Mouse (Mus musculus) heart, embryonic 13.5 days (tissue): ENCODE measurements around the gene Prm1. TPM values are rescaled to one million over a fixed set of nuclear protein-coding genes. Genes with fewer than 3 reads are reported as not detected.
A peak's percentile ranks its signal among the peaks of the same experiment; 100 is the strongest.
"Not testable (repeated sequence)": the region's sequence is repeated elsewhere in the genome, so short reads cannot be mapped to it uniquely, and the experiment has no call there.

Experiments used
- ATAC-seq: fragments of 200-750 bp; cut with Nextera tagmentation; 2 replicates; pipeline ENCODE4 v1.8.0; 2017; ENCODE audit warnings: moderate TSS enrichment; ENCODE audit not compliant: insufficient number of reproducible peaks, low FRiP score, low TSS enrichment; ENCODE audit errors: extremely low read depth
- H3K27ac ChIP-seq: fragments of 300-500 bp; sonication (generic); replicated peaks from 2 replicates; pipeline ENCODE4 v1.5.1; 2015; ENCODE audit warnings: moderate library complexity, mild to moderate bottlenecking, inconsistent platforms
- H3K27me3 ChIP-seq: fragments of 300-500 bp; sonication (generic); replicated peaks from 2 replicates; pipeline ENCODE4 v1.6.1; 2015; ENCODE audit warnings: mild to moderate bottlenecking, inconsistent platforms
- H3K36me3 ChIP-seq: fragments of 300-500 bp; sonication (generic); 2 replicates; pipeline ENCODE4 v1.6.1; 2015; ENCODE audit warnings: mild to moderate bottlenecking, inconsistent platforms
- H3K4me1 ChIP-seq: fragments of 300-500 bp; sonication (generic); 2 replicates; pipeline ENCODE4 v1.6.1; 2015; ENCODE audit warnings: inconsistent platforms
- H3K4me2 ChIP-seq: fragments of 300-500 bp; sonication (generic); 2 replicates; pipeline ENCODE4 v1.6.1; 2015; ENCODE audit warnings: inconsistent platforms, mild to moderate bottlenecking, moderate library complexity
- H3K4me3 ChIP-seq: fragments of 300-500 bp; sonication (generic); 2 replicates; pipeline ENCODE4 v1.5.1; 2015; ENCODE audit warnings: moderate library complexity, mild to moderate bottlenecking, inconsistent platforms
- H3K9ac ChIP-seq: fragments of 300-500 bp; sonication (generic); 2 replicates; pipeline ENCODE4 v1.6.1; 2015; ENCODE audit warnings: inconsistent platforms, mild to moderate bottlenecking, moderate library complexity
- H3K9me3 ChIP-seq: fragments of 300-500 bp; sonication (generic); 2 replicates; pipeline ENCODE4 v1.6.1; 2016; ENCODE audit warnings: inconsistent platforms
- WGBS: fragments of 180-500 bp; shearing (Covaris S2); methylation state at CpG from one replicate; pipeline ENCODE4 v1.1.7; 2015; ENCODE audit warnings: mixed read lengths; 5-methylcytosine and 5-hydroxymethylcytosine counted together
- polyA plus RNA-seq: library from polyadenylated mRNA; unstranded; fragments of >200 nt; fragmentation: Nextera tagmentation; extraction: Ambion mirVana; gene quantifications from 2 replicates; pipeline ENCODE4 v1.2.1, GENCODE M21; 2015

Gene Prm1
- 0.36 TPM in 1 of 2 replicates, not detected in the other for polyA plus RNA-seq

DNA sequence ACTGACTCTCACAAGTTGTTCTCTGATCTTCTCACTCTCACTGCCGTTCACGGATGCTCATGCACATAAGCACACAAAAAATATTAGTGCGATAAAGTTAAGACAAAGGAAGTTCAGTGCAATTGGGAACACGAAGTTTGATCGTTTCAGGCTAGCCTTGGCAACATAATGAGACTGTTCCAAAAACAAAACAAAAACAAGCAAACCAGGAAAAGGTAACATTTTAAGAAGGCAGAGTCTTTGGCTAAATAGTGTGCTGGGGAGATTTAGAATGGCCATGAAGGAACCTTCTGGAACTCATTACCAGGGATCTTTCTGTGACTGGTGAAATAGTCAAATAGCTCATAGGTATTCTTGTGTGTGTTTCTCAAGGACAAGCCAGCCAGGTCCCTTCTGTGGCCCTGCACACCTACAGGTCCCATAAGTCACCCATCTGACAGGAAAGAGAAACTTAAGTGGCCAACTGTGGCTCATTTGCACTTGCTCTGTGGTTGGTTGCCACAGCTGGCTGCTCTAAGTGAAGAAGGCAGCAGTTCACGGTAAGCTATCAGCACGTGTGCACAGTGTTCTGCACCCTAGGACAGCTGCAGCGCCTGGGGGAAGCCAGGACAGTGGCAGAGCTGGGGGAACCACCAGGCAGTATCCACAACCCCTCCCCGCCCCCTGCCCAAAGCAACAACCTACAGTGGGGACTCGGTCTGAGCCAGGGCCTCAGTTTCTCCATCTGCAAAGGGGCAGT is at the start of gene Prm1:
Gene Prm1 (minus strand): TSS at position 51 of the 739 bp plus-strand sequence.
- 71% methylated on average over 10 of the region's 10 CpGs for WGBS
- peaks cover 2% of the 10 kb centered on the region for H3K4me1 ChIP-seq
- H3K9ac ChIP-seq, result no peak within 1 kb of the TSS
- H3K27me3 ChIP-seq, result peaks cover 7% of the 10 kb centered on the region
- no peak within 1 kb of the TSS for H3K4me2 ChIP-seq
- H3K9me3 ChIP-seq, result no peaks in the 10 kb centered on the region
- H3K4me3 ChIP-seq, result no peak within 1 kb of the TSS
- H3K27ac ChIP-seq, result no peak within 1 kb of the TSS
- ATAC-seq, result no peak
- H3K36me3 ChIP-seq, result no peaks in the 10 kb centered on the region

DNA sequence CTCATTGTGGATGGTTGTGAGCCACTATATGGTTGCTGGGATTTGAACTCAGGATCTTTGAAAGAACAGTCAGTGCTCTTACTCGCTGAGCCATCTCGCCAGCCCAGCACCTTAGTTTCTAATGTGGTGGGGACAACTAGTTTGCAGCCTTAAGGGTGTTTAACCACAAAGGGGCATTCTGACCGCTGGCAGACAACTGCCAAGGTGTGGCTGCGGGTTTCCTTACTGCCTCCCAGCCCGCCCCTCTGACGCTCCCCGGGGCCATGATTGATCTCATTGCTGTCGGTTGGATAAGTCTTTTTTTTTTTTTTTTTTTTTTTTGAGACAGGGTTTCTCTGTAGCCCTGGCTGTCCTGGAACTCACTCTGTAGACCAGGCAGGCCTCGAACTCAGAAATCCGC is 46.6 kb upstream of the Prm1 start:
- H3K36me3 ChIP-seq, H3K4me2 ChIP-seq, H3K27me3 ChIP-seq, H3K4me3 ChIP-seq, ATAC-seq, H3K9me3 ChIP-seq, H3K27ac ChIP-seq, H3K9ac ChIP-seq: not testable (repeated sequence)
- 93% methylated on average over 10 of the region's 10 CpGs for WGBS
- H3K4me1 ChIP-seq, result peaks cover 32% of the 10 kb centered on the region

DNA sequence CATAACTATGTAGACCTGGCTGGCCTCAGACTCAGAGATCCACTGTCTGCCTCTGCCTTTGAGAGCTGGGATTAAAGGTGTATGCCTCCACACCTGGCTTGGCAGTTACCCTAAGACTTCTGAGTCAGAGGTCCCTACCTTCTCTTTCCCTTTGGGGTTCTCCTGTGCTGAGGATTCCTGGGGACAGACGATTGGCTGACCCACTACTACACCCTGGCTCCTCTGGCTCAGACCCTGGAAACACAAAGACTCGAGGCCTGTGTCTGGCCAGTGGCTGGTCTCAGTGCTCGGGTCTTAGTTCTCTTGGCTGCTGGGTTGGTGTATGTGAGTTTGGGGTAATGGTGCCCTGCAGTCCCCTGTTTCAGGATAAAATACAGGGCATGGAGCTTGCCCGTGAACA is 45.3 kb upstream of the Prm1 start:
- WGBS, result 67% methylated on average over 4 of the region's 4 CpGs
- 0 out of 2 replicates have a peak, but pooled peaks cover 2% of the 10 kb centered on the region for H3K36me3 ChIP-seq
- H3K27me3 ChIP-seq, result no peaks in the 10 kb centered on the region
- H3K4me1 ChIP-seq, result peaks cover 35% of the 10 kb centered on the region
- 0 out of 2 replicates have a peak, but pooled peaks have one; percentile 13 for ATAC-seq
- no peak overlapping the region for H3K4me3 ChIP-seq
- H3K27ac ChIP-seq, result no peak overlapping the region
- no peaks in the 10 kb centered on the region for H3K9me3 ChIP-seq
- no peak overlapping the region for H3K4me2 ChIP-seq
- H3K9ac ChIP-seq, result no peak overlapping the region

DNA sequence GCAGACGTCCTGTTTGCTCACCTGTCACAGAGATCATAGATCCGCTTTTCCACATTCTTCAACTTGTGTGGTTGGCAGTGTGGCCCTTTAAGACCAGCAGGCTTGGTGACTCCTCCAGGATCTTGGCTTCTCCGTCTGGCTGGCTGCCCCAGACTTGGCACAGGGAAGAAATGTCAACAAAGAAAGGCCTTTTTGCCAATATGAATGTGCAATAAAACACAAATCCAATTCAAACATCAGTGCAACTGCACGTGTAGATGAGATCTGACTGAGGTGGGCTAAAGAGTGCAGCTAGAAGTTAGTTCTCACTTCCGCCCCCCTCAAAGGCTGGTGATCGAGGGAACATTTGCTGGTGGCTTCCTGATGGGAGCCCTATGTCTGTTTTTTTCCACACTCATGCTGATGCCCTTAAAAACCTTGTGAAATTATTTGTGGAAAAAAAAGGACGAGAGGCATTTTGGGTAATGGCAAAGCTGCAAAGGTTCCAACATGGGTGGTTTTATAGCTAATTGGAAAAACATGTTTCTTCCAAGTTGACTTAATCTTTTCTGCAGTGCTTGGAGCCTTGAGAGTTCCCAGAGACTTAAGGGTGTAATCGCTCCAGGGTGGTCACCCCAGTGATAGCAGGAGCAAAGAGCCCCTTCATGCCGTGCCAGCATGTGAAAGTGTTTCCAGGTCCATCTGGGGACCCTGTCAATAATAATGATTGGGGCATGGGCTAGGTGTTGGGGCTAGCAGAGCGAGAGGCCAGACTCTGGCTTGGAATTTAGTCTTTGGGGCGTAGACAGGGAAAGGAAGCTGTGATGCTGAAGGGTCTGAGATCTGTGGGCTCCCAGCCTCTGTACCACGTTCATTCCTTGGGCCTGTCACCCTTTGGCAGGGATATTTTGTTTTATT is 44.6 kb upstream of the Prm1 start:
- Histone ChIP-seq H3K4me3 (no peak overlapping the region), H3K9ac (no peak overlapping the region), H3K4me2 (no peak overlapping the region), H3K36me3 (0 out of 2 replicates have a peak, but pooled peaks cover 2% of the 10 kb centered on the region), H3K9me3 (no peaks in the 10 kb centered on the region), H3K27ac (0 out of 2 replicates have a peak overlapping the region, but pooled peaks have one; percentile 24), H3K27me3 (no peaks in the 10 kb centered on the region), H3K4me1 (peaks cover 36% of the 10 kb centered on the region)
- 52% methylated on average over 12 of the region's 12 CpGs for WGBS
- no peak for ATAC-seq

DNA sequence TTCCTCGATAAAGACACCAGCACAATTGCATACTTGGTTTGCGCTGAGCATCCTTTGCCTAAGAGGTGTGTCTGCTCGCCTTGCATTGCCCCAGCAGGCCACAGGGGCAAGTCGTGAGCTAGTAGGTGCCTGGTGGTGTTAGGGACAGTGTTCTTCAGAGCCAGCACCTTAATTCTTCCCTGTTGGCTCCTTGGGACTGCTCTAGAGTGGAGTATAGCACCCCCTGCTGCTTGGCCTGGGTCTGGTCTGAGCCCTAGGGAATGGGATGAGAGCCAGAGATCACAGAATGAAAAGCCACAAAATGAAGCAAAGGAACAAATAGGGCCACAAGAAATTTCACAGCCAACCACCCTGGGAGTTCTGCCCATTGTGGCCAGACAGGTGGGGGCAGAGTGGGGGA is 40.9 kb upstream of the Prm1 start:
- H3K27ac ChIP-seq, result no peak overlapping the region
- no peaks in the 10 kb centered on the region for H3K9me3 ChIP-seq
- H3K9ac ChIP-seq, result no peak overlapping the region
- H3K4me3 ChIP-seq, result no peak overlapping the region
- 50% methylated on average over 4 of the region's 4 CpGs for WGBS
- H3K4me2 ChIP-seq, result no peak overlapping the region
- H3K4me1 ChIP-seq, result peaks cover 60% of the 10 kb centered on the region
- ATAC-seq, result 0 out of 2 replicates have a peak, but pooled peaks have one; percentile 34
- H3K36me3 ChIP-seq, result no peaks in the 10 kb centered on the region
- no peaks in the 10 kb centered on the region for H3K27me3 ChIP-seq

DNA sequence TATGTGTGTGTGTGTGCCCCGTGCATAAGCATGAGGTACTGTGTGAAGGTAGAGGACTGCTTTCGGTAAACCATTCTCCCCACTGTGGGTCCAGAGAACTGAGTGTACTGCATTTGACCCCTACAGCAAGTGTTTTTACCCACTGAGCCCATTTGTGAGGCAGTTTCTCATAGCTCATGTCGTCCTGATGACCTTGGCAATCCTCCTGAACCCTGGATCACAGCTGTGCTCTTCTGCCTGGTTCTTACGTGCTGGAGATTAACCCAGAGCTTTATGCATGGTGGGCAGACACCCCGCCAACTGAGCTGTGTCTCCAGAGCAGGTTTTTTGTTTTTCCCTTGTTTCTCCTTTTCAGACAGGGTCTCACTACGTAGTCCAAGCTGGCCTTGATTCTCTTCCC is 40.3 kb upstream of the Prm1 start:
- Histone ChIP-seq H3K27ac (no peak overlapping the region), H3K4me3 (no peak overlapping the region), H3K4me2 (no peak overlapping the region), H3K4me1 (peaks cover 54% of the 10 kb centered on the region), H3K27me3 (no peaks in the 10 kb centered on the region), H3K9me3 (no peaks in the 10 kb centered on the region), H3K36me3 (peaks cover 4% of the 10 kb centered on the region; the same call in 1 of the 2 replicates), H3K9ac (no peak overlapping the region)
- 72% methylated on average over 6 of the region's 6 CpGs for WGBS
- ATAC-seq, result no peak

DNA sequence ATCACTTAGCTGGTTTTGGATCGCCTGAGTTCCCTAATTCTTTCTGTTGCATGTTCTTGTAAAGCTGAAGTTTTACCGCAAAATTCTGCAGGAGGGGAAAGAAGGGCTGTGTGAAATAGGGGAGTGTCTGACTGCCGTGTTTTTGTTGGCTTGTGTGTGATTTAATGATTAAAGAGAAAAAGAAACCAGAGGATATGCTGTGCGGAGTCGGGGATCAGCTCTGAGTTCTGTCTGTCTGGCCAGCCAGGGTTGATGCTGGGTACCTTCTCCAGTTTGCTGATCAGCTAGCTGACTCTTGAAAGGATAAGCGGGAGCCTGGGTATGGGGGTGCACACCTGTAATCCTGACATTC is 38.7 kb upstream of the Prm1 start:
- Histone ChIP-seq H3K27me3 (no peaks in the 10 kb centered on the region), H3K4me2 (peak overlapping the region; percentile 72), H3K4me3 (peak overlapping the region; percentile 45), H3K9ac (peak overlapping the region; percentile 68), H3K27ac (peak overlapping the region; percentile 87), H3K9me3 (no peaks in the 10 kb centered on the region), H3K4me1 (peaks cover 52% of the 10 kb centered on the region), H3K36me3 (peaks cover 6% of the 10 kb centered on the region; the same call in 1 of the 2 replicates)
- 39% methylated on average over 6 of the region's 6 CpGs for WGBS
- ATAC-seq, result no peak

DNA sequence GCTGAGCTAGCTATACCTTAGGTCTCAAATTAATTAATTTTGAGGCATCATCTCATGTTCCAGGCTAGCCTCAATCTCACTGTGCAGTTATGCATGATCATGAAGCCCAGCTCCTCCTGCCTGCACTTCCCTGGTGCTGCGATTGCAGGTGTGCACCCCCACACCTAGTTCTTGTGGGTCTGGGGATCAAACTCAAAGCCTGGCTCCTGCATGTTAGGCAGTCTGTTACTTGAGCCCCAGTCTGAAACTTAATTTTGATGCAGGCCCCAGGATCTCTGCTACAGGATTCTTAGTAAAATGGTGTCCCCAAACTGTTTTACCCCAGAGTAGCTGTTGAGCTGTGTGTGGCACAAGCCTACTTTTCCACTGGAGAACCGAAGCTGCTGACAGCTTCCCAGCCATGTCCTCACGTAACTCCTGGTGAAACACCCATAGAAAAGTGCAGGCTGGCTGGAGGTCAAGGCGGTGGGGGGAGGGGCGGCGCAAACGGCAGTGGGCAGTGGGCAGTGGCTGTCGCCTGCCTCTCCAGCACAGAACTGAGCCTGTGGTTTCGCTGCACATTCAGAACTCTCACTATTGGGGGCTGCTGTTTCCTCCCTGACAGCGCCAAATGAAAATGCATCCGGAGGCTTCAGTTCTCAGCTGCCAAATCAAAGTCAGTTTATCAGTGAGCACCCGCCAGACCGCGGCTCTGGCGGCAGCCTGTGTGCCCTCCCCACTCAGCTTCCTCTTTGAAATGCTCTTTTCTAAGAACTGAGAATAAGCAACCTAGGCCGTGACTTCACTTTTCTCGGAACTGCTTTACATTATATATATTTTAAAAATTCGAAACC is 38.1 kb upstream of the Prm1 start:
- peaks cover 6% of the 10 kb centered on the region; the same call in 1 of the 2 replicates for H3K36me3 ChIP-seq
- ATAC-seq, result peak; percentile 38
- no peaks in the 10 kb centered on the region for H3K27me3 ChIP-seq
- peaks cover 52% of the 10 kb centered on the region for H3K4me1 ChIP-seq
- peak overlapping the region; percentile 72 for H3K4me2 ChIP-seq
- H3K4me3 ChIP-seq, result peak overlapping the region; percentile 45
- H3K9ac ChIP-seq, result peak overlapping the region; percentile 68
- H3K27ac ChIP-seq, result peak overlapping the region; percentile 87
- WGBS, result 6% methylated on average over 18 of the region's 18 CpGs
- H3K9me3 ChIP-seq, result no peaks in the 10 kb centered on the region

DNA sequence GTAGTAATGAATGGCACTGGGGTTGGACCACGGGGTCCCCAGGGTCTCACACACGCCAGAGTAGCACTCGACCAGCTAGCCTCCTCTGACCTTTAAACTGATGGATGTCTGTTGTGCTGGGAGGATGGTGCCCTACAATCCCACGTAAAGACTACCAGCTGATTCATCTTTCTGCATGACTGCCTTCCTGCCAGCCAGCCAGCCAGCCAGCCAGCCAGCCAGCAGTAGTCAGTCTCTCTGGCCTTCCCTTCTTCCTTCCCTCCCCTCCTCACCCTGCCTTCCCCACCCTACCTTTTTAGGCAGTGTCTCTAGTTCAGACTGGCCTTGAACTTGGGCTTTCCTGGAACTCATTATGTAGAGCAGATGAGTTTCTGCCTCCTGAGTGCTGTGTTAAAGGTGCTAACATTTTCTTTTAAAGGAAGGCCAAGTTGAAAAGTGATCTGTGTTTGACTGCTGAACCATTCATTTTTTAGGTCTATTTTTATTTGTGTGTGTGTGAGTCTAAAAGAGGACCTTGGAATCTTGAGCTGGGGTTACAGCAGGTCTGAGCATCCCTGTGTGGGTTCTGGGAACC is 36.7 kb upstream of the Prm1 start:
- Histone ChIP-seq H3K9ac (no peak overlapping the region), H3K4me2 (no peak overlapping the region), H3K4me3 (no peak overlapping the region), H3K4me1 (peaks cover 65% of the 10 kb centered on the region), H3K36me3 (peaks cover 6% of the 10 kb centered on the region; the same call in 1 of the 2 replicates), H3K27me3 (no peaks in the 10 kb centered on the region), H3K9me3 (no peaks in the 10 kb centered on the region), H3K27ac (no peak overlapping the region)
- ATAC-seq, result no peak
- 94% methylated on average over 4 of the region's 4 CpGs for WGBS

DNA sequence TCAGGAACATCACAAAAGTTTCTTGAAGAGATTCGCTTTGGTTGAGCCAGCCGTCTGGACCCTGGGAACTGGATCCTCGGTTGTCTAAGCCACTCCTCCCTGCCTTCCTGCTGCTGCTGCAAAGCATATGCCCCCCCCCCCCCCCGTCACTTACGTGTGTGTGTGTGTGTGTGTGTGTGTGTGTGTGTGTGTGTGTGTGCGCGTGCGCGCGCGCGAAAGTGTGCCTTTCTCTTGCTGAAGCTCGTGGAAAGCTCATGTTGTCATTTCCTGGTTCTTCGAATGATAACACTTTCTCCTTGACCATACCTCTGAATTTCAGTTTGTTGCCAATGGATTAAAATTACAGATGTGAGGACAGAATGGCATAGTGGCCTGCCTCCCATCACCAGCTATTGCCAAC is 34.4 kb upstream of the Prm1 start:
- Histone ChIP-seq H3K36me3 (peaks cover 6% of the 10 kb centered on the region; the same call in 1 of the 2 replicates), H3K4me2 (no peak overlapping the region), H3K4me3 (no peak overlapping the region), H3K9me3 (no peaks in the 10 kb centered on the region), H3K27ac (peak overlapping the region; percentile 89; the same call in 1 of the 2 replicates), H3K4me1 (peaks cover 78% of the 10 kb centered on the region), H3K27me3 (no peaks in the 10 kb centered on the region), H3K9ac (0 out of 2 replicates have a peak overlapping the region, but pooled peaks have one; percentile 25)
- ATAC-seq, result no peak
- 74% methylated on average over 13 of the region's 14 CpGs for WGBS
